Mouse (Mus musculus) brain, embryonic 14.5 days (tissue): ENCODE measurements around the gene Gxylt2.

Source experiments
- CTCF ChIP-seq: fragments of 200-500 bp; IDR thresholded peaks from 2 replicates; pipeline ENCODE4 v1.5.1; 2012; ENCODE audit warnings: inconsistent platforms, mild to moderate bottlenecking, moderate library complexity, borderline replicate concordance; ENCODE audit not compliant: insufficient read depth, insufficient read length; ENCODE audit errors: extremely low read depth
- POLR2A ChIP-seq: fragments of 200-500 bp; IDR thresholded peaks from 2 replicates; pipeline ENCODE4 v1.6.1; 2012; ENCODE audit warnings: mild to moderate bottlenecking, inconsistent platforms, borderline replicate concordance; ENCODE audit not compliant: poor library complexity, insufficient read depth, insufficient read length, severe bottlenecking; ENCODE audit errors: extremely low read depth

GRCm38 (mm10) chr6:100671401-100671800 lies 33.1 kb upstream of the Gxylt2 start:
- TF ChIP-seq CTCF (no peak), POLR2A (no peak)
